Mouse (Mus musculus) right cerebral cortex, adult 2 months (tissue): ENCODE data around the gene Diaph2.

ENCODE experiments used
- DNase-seq, 2 experiments: peaks; one replicate each; pipeline ENCODE4 v3.0.0; 2021 to 2022; ENCODE audit warnings: low spot score in 2 of 2

Diaph2 gene

DNA sequence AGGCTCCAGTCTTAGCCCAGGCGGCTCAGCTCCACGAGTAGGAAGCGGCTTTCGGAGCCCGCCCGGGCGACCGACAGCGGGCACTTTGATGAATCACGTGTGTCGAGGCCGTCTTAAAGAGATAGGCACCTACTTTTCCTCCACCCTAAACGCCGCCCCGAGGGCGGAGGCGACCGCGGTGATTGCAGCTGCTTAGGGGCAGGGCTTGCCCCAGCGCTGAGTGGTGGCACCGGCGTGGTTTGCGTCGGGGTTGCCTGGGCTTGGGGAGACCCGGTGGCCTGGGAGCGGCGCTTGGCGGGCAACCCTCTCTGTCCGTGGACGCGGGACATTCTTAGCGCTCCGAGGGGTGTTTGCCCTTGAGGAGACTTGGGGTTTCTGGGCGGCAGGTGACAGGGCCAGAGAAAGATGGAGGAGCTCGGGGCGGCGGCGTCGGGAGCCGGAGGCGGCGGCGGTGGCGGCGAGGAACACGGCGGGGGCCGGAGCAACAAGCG is at the start of gene Diaph2:
Diaph2 (plus strand) TSS at position 172 of the 491 bp plus-strand sequence.
- DNase-seq: peak; percentile 68 to 70

DNA sequence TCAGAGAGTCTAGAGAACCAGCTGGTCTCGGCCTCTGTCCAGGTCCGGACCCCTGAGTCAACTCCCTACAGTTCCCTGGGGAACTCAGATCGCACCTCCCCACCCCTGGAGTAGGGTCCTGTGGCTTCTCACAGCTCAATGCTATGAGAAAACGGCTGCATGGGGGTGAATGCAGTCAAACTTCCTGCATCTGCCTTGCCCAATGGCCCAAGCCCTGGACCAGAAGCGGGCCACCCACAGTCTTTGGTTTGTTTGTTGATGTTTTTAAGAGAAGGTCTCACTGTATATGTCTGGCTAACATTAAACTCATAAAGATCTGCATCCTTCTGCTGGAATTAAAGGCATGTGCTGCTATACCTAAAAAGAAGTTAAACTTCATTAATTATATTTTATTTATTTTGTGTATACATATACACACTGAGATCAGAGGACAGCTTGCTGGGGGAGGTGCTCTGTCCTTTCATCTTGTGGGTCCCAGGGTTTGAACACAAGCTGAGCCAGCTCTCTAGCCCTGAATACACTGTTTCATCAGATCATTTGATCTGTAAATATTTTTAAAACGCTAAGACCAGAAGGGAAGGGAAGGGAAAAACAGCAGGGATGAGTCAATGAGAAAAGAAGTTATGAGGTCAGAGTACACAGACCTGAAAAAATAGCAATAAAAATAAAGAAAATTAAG is 47.8 kb upstream of the Diaph2 start:
- DNase-seq: no peak

DNA sequence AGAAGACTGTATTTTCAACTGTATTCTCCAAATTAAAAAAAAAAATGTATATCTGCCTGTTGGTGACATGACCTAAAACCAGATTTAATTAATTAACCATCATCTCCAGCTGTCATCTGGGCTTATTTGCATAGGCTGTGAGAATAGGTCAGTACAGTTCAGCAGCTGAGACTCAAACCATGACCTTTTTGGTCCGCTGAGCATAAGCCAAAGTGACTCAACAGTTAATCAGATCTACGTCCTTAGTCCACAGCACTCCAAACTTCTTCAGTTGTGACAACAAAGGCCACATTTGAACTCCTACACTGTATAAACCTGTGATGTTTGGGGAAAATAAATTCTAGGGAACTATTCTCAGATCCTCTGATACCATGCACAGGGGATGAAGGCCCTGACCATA is 39.9 kb upstream of the Diaph2 start:
- DNase-seq: no peak

GRCm38 (mm10) chrX:129728717-129729220 is 20.8 kb upstream of the Diaph2 start:
- no peak for DNase-seq

GRCm38 (mm10) chrX:129736562-129736961 is 13.0 kb upstream of the Diaph2 start:
- no peak for DNase-seq

- DNase-seq: no peak
These were observed 10.3 kb upstream of the Diaph2 start for GRCm38 (mm10) chrX:129739226-129739625.

GRCm38 (mm10) chrX:129742981-129743380 is 6.6 kb upstream of the Diaph2 start:
- DNase-seq: no peak

GRCm38 (mm10) chrX:129745976-129746375 is 3.6 kb upstream of the Diaph2 start:
- DNase-seq: no peak

GRCm38 (mm10) chrX:129749102-129749501 is 440 bp upstream of the Diaph2 start:
- DNase-seq: no peak

- DNase-seq: peak; percentile 11 to 13
These were observed 590 bp downstream of the Diaph2 start for GRCm38 (mm10) chrX:129750094-129750569.

DNA sequence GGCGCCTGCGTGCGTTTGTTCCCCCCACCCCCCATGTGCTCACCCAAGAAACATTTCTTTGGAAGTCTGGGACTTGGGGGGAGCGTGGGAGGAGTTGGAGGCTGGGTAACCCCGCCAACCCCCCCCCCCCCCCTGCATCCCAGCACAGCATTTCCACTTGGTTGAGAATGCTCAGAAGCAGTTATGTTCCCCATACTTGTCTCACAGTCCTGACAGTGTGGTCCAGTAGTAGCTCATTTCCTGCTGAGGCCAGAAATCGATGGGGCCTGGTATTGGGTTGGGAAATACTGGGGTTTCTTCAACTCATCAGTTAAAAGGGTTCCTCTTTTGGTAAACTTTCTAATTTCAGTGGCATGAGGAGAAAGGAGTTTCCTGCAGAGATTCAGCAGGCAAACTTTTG is 1.1 kb downstream of the Diaph2 start:
- DNase-seq: no peak

DNA sequence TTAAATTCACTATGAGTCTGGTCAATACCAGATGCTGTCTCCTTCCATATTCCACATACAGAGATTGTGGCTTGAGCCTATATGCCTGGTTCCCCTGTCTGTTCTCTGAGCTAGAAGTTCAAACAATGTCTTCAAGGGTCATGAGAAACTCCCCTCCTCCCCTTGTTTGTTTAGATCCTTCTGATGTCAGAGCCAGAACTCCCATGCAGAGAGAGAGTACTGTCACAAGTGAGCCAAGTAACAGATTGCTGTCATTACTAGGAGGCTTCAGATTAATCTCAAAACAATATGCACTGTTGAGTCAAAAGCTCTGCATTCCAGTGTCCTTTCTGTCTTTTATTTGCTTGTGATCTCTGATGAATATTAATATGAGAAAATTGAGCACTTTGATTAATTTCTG is 7.1 kb downstream of the Diaph2 start:
- DNase-seq: no peak

DNA sequence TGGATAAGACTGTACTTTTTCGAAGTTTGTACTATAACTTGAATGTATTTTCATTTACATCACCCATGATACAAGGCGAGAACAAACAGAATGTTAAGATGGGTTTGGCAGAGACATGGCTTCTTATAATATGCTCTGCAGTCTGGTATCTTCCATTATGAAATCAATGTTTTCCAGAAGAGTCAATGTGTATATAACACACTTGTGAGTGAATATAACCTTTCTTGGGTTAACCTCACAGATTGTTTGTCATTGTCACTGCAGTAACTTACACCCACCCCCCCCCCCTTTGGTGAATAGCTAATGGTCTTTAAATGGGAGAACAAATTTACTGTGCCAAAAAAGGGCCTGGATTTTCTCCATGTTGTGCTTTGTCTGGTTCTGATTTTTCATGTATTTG is 13.1 kb downstream of the Diaph2 start:
- DNase-seq: no peak

DNA sequence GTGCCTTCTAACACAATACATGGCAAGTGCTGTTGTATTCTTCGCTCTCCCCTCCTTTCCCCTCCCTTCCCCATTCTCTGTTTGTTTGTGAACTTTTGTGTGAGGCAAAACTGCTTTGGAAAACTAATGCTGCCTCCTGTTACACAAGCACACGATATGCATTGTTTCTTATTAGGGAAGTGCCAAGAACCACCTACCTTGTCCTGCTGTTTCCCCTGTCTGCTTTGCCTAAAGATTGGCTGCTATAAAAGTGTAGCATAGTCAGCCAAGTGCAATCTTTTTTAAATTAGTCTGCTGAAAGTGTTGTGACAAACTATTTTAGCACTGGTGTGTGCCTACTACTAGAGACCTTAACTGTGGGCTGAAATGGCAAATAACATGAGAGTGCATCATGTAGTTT is 15.8 kb downstream of the Diaph2 start:
- DNase-seq: peak; percentile 29 to 36

GRCm38 (mm10) chrX:129766811-129767210 is 17.3 kb downstream of the Diaph2 start:
- no peak for DNase-seq

- DNase-seq: no peak
These were observed 21.1 kb downstream of the Diaph2 start for GRCm38 (mm10) chrX:129770625-129771024.

- DNase-seq: no peak
These were observed 24.2 kb downstream of the Diaph2 start for GRCm38 (mm10) chrX:129773556-129774255.

- no peak for DNase-seq
These were observed 24.9 kb downstream of the Diaph2 start for GRCm38 (mm10) chrX:129774478-129774877.

- DNase-seq: no peak
These were observed 27.2 kb downstream of the Diaph2 start for GRCm38 (mm10) chrX:129776761-129777160.

- no peak for DNase-seq
These were observed 27.9 kb downstream of the Diaph2 start for GRCm38 (mm10) chrX:129777404-129777962.

- no peak for DNase-seq
These were observed 32.3 kb downstream of the Diaph2 start for GRCm38 (mm10) chrX:129781844-129782243.

- DNase-seq: no peak
These were observed 34.5 kb downstream of the Diaph2 start for GRCm38 (mm10) chrX:129784062-129784461.
